Mouse (Mus musculus) hindbrain, postnatal 0 days (tissue): ENCODE results near the gene Terb2. TPM values are rescaled to one million over a fixed set of nuclear protein-coding genes. Genes with fewer than 3 reads are reported as not detected.

Experiments used
- ATAC-seq: fragments of 200-750 bp; cut with Nextera tagmentation; 2 replicates; pipeline ENCODE4 v1.8.0; 2017; ENCODE audit warnings: mild to moderate bottlenecking, moderate TSS enrichment, moderate library complexity
- DNase-seq: peaks from one replicate; pipeline ENCODE4 v3.0.0-alpha.2; 2015; ENCODE audit warnings: low spot score
- H3K27ac ChIP-seq: fragments of 300-500 bp; sonication (generic); 2 replicates; pipeline ENCODE4 v1.5.1; 2014; ENCODE audit warnings: mild to moderate bottlenecking
- H3K27me3 ChIP-seq: fragments of 300-500 bp; sonication (generic); 2 replicates; pipeline ENCODE4 v1.6.1; 2014; ENCODE audit warnings: low read length, mixed read lengths; ENCODE audit not compliant: insufficient read depth
- H3K36me3 ChIP-seq: fragments of 300-500 bp; sonication (generic); 2 replicates; pipeline ENCODE4 v1.6.1; 2014; ENCODE audit warnings: low read length, mixed read lengths; ENCODE audit not compliant: insufficient read depth
- H3K4me1 ChIP-seq: fragments of 300-500 bp; sonication (generic); 2 replicates; pipeline ENCODE4 v1.6.1; 2014; ENCODE audit warnings: antibody characterized with exemption, low read length, mixed read lengths; ENCODE audit not compliant: insufficient read depth
- H3K4me2 ChIP-seq: fragments of 300-500 bp; sonication (generic); 2 replicates; pipeline ENCODE4 v1.6.1; 2014; ENCODE audit warnings: low read depth, mild to moderate bottlenecking, low read length, moderate library complexity, mixed read lengths
- H3K4me3 ChIP-seq: fragments of 300-500 bp; sonication (generic); 2 replicates; pipeline ENCODE4 v1.5.1; 2014; ENCODE audit warnings: low read length
- H3K9ac ChIP-seq: fragments of 300-500 bp; sonication (generic); replicated peaks from 2 replicates; pipeline ENCODE4 v1.6.1; 2014; ENCODE audit warnings: mild to moderate bottlenecking, low read length, moderate library complexity, mixed read lengths
- H3K9me3 ChIP-seq: fragments of 300-500 bp; sonication (generic); 2 replicates; pipeline ENCODE4 v1.6.1; 2016; ENCODE audit warnings: low read length, mixed read lengths
- CTCF ChIP-seq: IDR thresholded peaks from 2 replicates; pipeline ENCODE4 v1.5.1; 2016; ENCODE audit warnings: antibody characterized with exemption, control low read depth, low read depth
- WGBS: fragments of 180-500 bp; shearing (Covaris S2); extraction: QIAGEN DNeasy Blood & Tissue Kit; methylation state at CpG from one replicate; pipeline ENCODE4 v1.1.7; 2014; 5-methylcytosine and 5-hydroxymethylcytosine counted together
- polyA plus RNA-seq: library from polyadenylated mRNA; unstranded; fragments of >200 nt; fragmentation: Nextera tagmentation; extraction: Ambion mirVana; gene quantifications from 2 replicates; pipeline ENCODE4 v1.2.1, GENCODE M21; 2015
- total RNA-seq: library from RNA; depleted of rRNA; stranded (reverse); fragments of >200 nt; gene quantifications from 2 replicates; pipeline ENCODE4 v1.2.3, GENCODE M21; 2014

The Terb2 gene
- total and polyA plus RNA-seq, 2 experiments from 2014 or later = not detected

GRCm38 (mm10) chr2:122230395-122230794 is 44.3 kb downstream of the Terb2 start:
- ATAC-seq = no peak
- WGBS = 86% methylated on average over 6 of the region's 6 CpGs

GRCm38 (mm10) chr2:122231616-122232015 is 45.5 kb downstream of the Terb2 start:
- H3K27ac ChIP-seq = no peak overlapping the region
- H3K36me3 ChIP-seq = no peaks in the 10 kb centered on the region
- no peak overlapping the region for H3K4me3 ChIP-seq
- H3K4me2 ChIP-seq = no peak overlapping the region
- TF ChIP-seq CTCF = no peak
- ATAC-seq (no peak), DNase-seq (no peak)
- no peaks in the 10 kb centered on the region for H3K27me3 ChIP-seq
- H3K9ac ChIP-seq = no peak overlapping the region
- no peaks in the 10 kb centered on the region for H3K4me1 ChIP-seq
- WGBS = 68% methylated on average over 9 of the region's 9 CpGs
- H3K9me3 ChIP-seq = no peaks in the 10 kb centered on the region

More at GRCm38 (mm10) chr2:122230395-122230794, 44.3 kb downstream of the Terb2 start:
- Histone ChIP-seq H3K27me3 (no peaks in the 10 kb centered on the region), H3K4me3 (no peak overlapping the region), H3K4me1 (no peaks in the 10 kb centered on the region), H3K27ac (no peak overlapping the region), H3K9me3 (no peaks in the 10 kb centered on the region), H3K36me3 (no peaks in the 10 kb centered on the region), H3K4me2 (no peak overlapping the region), H3K9ac (no peak overlapping the region)
- no peak for DNase-seq
- TF ChIP-seq CTCF = no peak

- no peak overlapping the region for H3K27ac ChIP-seq
- TF ChIP-seq CTCF = no peak
- no peaks in the 10 kb centered on the region for H3K27me3 ChIP-seq
- no peak for DNase-seq
- no peak overlapping the region for H3K9ac ChIP-seq
- 58% methylated on average over 5 of the region's 5 CpGs for WGBS
- H3K36me3 ChIP-seq = no peaks in the 10 kb centered on the region
- 0 out of 2 replicates have a peak, but pooled peaks cover 3% of the 10 kb centered on the region for H3K4me1 ChIP-seq
- peak overlapping the region; percentile 84 for H3K4me2 ChIP-seq
- peak overlapping the region; percentile 63; the same call in 1 of the 2 replicates for H3K4me3 ChIP-seq
- no peak for ATAC-seq
- no peaks in the 10 kb centered on the region for H3K9me3 ChIP-seq
Observed at GRCm38 (mm10) chr2:122233341-122233740, 47.3 kb downstream of the Terb2 start.

- no peak for TF ChIP-seq CTCF
- DNase-seq = peak; percentile 72
- H3K27me3 ChIP-seq = no peaks in the 10 kb centered on the region
- 0 out of 2 replicates have a peak, but pooled peaks cover 3% of the 10 kb centered on the region for H3K4me1 ChIP-seq
- H3K9me3 ChIP-seq = no peaks in the 10 kb centered on the region
- H3K27ac ChIP-seq = peak overlapping the region; percentile 43
- peak; percentile 64 for ATAC-seq
- 4% methylated on average over 26 of the region's 26 CpGs for WGBS
- H3K9ac ChIP-seq = peak overlapping the region; percentile 55
- H3K4me3 ChIP-seq = peak overlapping the region; percentile 63
- H3K4me2 ChIP-seq = peak overlapping the region; percentile 84
- no peaks in the 10 kb centered on the region for H3K36me3 ChIP-seq
Observed at GRCm38 (mm10) chr2:122233759-122234557, 47.9 kb downstream of the Terb2 start.

GRCm38 (mm10) chr2:122234611-122235288 is 48.7 kb downstream of the Terb2 start, which contains the start of gene Sord:
Sord (plus strand) TSS chr2:122234749.
- H3K36me3 ChIP-seq = no peaks in the 10 kb centered on the region
- peak within 1 kb of the TSS; percentile 43 for H3K27ac ChIP-seq
- H3K4me3 ChIP-seq = peak within 1 kb of the TSS; percentile 63
- DNase-seq (peak; percentile 93), ATAC-seq (peak; percentile 96)
- H3K27me3 ChIP-seq = no peaks in the 10 kb centered on the region
- peak within 1 kb of the TSS; percentile 84 for H3K4me2 ChIP-seq
- under 1% methylated on average over 35 of the region's 35 CpGs for WGBS
- no peak for TF ChIP-seq CTCF
- H3K9ac ChIP-seq = peak within 1 kb of the TSS; percentile 55
- 0 out of 2 replicates have a peak, but pooled peaks cover 3% of the 10 kb centered on the region for H3K4me1 ChIP-seq
- no peaks in the 10 kb centered on the region for H3K9me3 ChIP-seq

GRCm38 (mm10) chr2:122235425-122235824 is 49.4 kb downstream of the Terb2 start:
- H3K27me3 ChIP-seq = no peaks in the 10 kb centered on the region
- H3K36me3 ChIP-seq = no peaks in the 10 kb centered on the region
- peak overlapping the region; percentile 55; the same call in 1 of the 2 replicates for H3K9ac ChIP-seq
- peak overlapping the region; percentile 63 for H3K4me3 ChIP-seq
- peak overlapping the region; percentile 84 for H3K4me2 ChIP-seq
- no peak overlapping the region for H3K27ac ChIP-seq
- DNase-seq (no peak), ATAC-seq (no peak)
- H3K4me1 ChIP-seq = 0 out of 2 replicates have a peak, but pooled peaks cover 3% of the 10 kb centered on the region
- H3K9me3 ChIP-seq = no peaks in the 10 kb centered on the region
- TF ChIP-seq CTCF = no peak
- WGBS = 66% methylated on average over 2 of the region's 2 CpGs
